Mouse (Mus musculus) adrenal gland, postnatal 14 days (tissue): ENCODE measurements around the gene Hdgfl2. TPM values are rescaled to one million over a fixed set of nuclear protein-coding genes. Genes with fewer than 3 reads are reported as not detected.
"Not testable (repeated sequence)": the region's sequence is repeated elsewhere in the genome, so short reads cannot be mapped to it uniquely, and the experiment has no call there.

ENCODE experiments used
- DNase-seq: peaks from one replicate; pipeline ENCODE4 v3.0.0; 2021; ENCODE audit warnings: mixed read lengths
- total RNA-seq: library from RNA; stranded (reverse); gene quantifications from 2 replicates; pipeline ENCODE4 v1.2.3, GENCODE M21; 2021

Hdgfl2 gene
- total RNA-seq, 1 experiment from 2014 or later, result 52.5 TPM

GRCm38 (mm10) chr17:56103465-56104285, 24.2 kb downstream of the Hdgfl2 start:
- DNase-seq, result no peak

GRCm38 (mm10) chr17:56104821-56105220, 25.4 kb downstream of the Hdgfl2 start:
- DNase-seq, result not testable (repeated sequence)

GRCm38 (mm10) chr17:56106436-56106835, 27.0 kb downstream of the Hdgfl2 start:
- not testable (repeated sequence) for DNase-seq

GRCm38 (mm10) chr17:56106981-56107380, 27.5 kb downstream of the Hdgfl2 start:
- DNase-seq, result peak; percentile 23

- DNase-seq, result peak; percentile 38
Measured at GRCm38 (mm10) chr17:56107736-56108135, 28.3 kb downstream of the Hdgfl2 start.

- DNase-seq, result peak; percentile 89
Measured at GRCm38 (mm10) chr17:56108334-56109044, 29.1 kb downstream of the Hdgfl2 start.

- peak; percentile 77 for DNase-seq
Measured at GRCm38 (mm10) chr17:56109219-56110051, 30.0 kb downstream of the Hdgfl2 start, which contains the start of gene Plin4. TSS of gene Plin4 (minus strand) at chr17:56109803.

- DNase-seq, result peak; percentile 81
Measured at GRCm38 (mm10) chr17:56110571-56110970, 31.1 kb downstream of the Hdgfl2 start.

GRCm38 (mm10) chr17:56111021-56111420, 31.6 kb downstream of the Hdgfl2 start:
- peak; percentile 53 for DNase-seq

GRCm38 (mm10) chr17:56111864-56112263, 32.4 kb downstream of the Hdgfl2 start:
- peak; percentile 86 for DNase-seq

GRCm38 (mm10) chr17:56112743-56113142, 33.3 kb downstream of the Hdgfl2 start:
- no peak for DNase-seq

GRCm38 (mm10) chr17:56116193-56116592, 36.8 kb downstream of the Hdgfl2 start:
- peak; percentile 78 for DNase-seq

- DNase-seq, result peak; percentile 95
Measured at GRCm38 (mm10) chr17:56117251-56117710, 37.8 kb downstream of the Hdgfl2 start, which contains the start of gene Plin5. TSS of gene Plin5 (minus strand) at chr17:56117596.

- DNase-seq, result no peak
Measured at GRCm38 (mm10) chr17:56119431-56119830, 40.0 kb downstream of the Hdgfl2 start.

- DNase-seq, result peak; percentile 86
Measured at GRCm38 (mm10) chr17:56119981-56120880, 40.8 kb downstream of the Hdgfl2 start.

GRCm38 (mm10) chr17:56121826-56122225, 42.4 kb downstream of the Hdgfl2 start, which contains the start of gene Lrg1:
TSS of gene Lrg1 (minus strand) at chr17:56122001.
- DNase-seq, result peak; percentile 68

- DNase-seq, result peak; percentile 9
Measured at GRCm38 (mm10) chr17:56123161-56123560, 43.7 kb downstream of the Hdgfl2 start.

GRCm38 (mm10) chr17:56123681-56124340, 44.4 kb downstream of the Hdgfl2 start:
- peak; percentile 36 for DNase-seq

- DNase-seq, result peak; percentile 85
Measured at GRCm38 (mm10) chr17:56124377-56125275, 45.2 kb downstream of the Hdgfl2 start.
